Mouse (Mus musculus): ENCODE measurements at regions not wholly inside any gene's neighbourhood (a gene's known extent, or its start where the extent isn't known, plus 50 kb on each side); places are given as distances from the start of the nearest gene placed in this dataset.

DNA sequence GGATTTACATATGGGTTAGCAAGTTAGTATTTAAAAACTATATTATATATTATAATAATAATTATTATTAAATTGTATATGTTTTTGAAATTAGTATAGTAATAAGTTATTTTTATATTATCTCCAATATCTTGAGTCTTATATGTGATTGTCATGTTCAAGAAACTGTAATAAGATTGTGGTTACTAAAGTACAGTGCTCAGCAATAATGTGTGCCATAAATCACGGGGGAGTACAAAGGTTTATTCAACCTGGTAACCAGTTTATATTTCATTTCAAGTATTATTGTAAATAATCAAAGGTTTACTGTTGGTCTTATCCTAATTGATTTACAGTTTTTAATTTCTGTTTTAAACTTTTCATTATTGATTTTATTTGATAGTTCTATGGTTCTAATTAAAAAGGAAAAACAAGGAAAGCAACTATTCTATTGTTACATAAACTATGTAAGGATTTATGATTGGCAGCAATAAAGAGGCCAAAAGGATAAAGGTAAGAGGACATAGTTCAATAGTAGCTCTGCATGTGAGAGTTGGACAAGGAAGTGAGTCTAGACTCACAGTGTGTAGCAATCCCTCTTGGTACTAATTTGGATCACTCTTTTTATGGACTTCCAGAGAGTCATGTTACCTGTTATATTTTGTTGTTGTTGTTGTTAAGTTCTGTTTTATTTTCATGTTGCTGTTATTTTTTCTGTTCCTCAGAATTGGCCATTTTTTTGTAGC is 532.0 kb upstream of the Cntn5 start:
- TF ChIP-seq POLR2A (IDR thresholded peaks at IDR 0.05; ENCODE audit: extremely low read depth, insufficient read depth, low read length) (no peak), CTCF (IDR thresholded peaks at IDR 0.05; ENCODE audit: low read depth, low read length) (no peak)
